Mouse (Mus musculus) kidney, postnatal 0 days (tissue): ENCODE measurements around the gene Zfp541. TPM values are rescaled to one million over a fixed set of nuclear protein-coding genes. Genes with fewer than 3 reads are reported as not detected.
A peak's percentile ranks its signal among the peaks of the same experiment; 100 is the strongest.

Source experiments
- ATAC-seq: fragments of 200-750 bp; cut with Nextera tagmentation; replicated peaks from 2 replicates; pipeline ENCODE4 v1.8.0; 2017; ENCODE audit warnings: low read depth, moderate number of reproducible peaks, moderate TSS enrichment, moderate library complexity; ENCODE audit not compliant: low FRiP score
- DNase-seq: peaks from one replicate; pipeline ENCODE4 v3.0.0-alpha.2; 2016; ENCODE audit warnings: low spot score
- H3K27ac ChIP-seq: fragments of 300-500 bp; sonication (generic); 2 replicates; pipeline ENCODE4 v1.5.1; 2014; ENCODE audit warnings: mild to moderate bottlenecking
- H3K27me3 ChIP-seq: fragments of 300-500 bp; sonication (generic); 2 replicates; pipeline ENCODE4 v1.6.1; 2014; ENCODE audit warnings: low read length, mixed read lengths; ENCODE audit not compliant: insufficient read depth
- H3K36me3 ChIP-seq: fragments of 300-500 bp; sonication (generic); 2 replicates; pipeline ENCODE4 v1.6.1; 2014; ENCODE audit warnings: low read length, mixed read lengths; ENCODE audit not compliant: insufficient read depth
- H3K4me1 ChIP-seq: fragments of 300-500 bp; sonication (generic); replicated peaks from 2 replicates; pipeline ENCODE4 v1.6.1; 2014; ENCODE audit warnings: antibody characterized with exemption, low read length, mixed read lengths; ENCODE audit not compliant: insufficient read depth
- H3K4me2 ChIP-seq: fragments of 300-500 bp; sonication (generic); 2 replicates; pipeline ENCODE4 v1.6.1; 2014; ENCODE audit warnings: mild to moderate bottlenecking, low read length, moderate library complexity, mixed read lengths
- H3K4me3 ChIP-seq: fragments of 300-500 bp; sonication (generic); replicated peaks from 2 replicates; pipeline ENCODE4 v1.5.1; 2014; ENCODE audit warnings: low read depth, low read length
- H3K9ac ChIP-seq: fragments of 300-500 bp; sonication (generic); 2 replicates; pipeline ENCODE4 v1.6.1; 2014; ENCODE audit warnings: low read depth, low read length
- H3K9me3 ChIP-seq: fragments of 300-500 bp; sonication (generic); replicated peaks from 2 replicates; pipeline ENCODE4 v1.6.1; 2016; ENCODE audit warnings: low read length, inconsistent platforms, mixed read lengths
- CTCF ChIP-seq: IDR thresholded peaks from 2 replicates; pipeline ENCODE4 v1.5.1; 2016; ENCODE audit warnings: antibody characterized with exemption, low read depth, mild to moderate bottlenecking, moderate library complexity
- WGBS: fragments of 180-500 bp; shearing (Covaris S2); extraction: QIAGEN DNeasy Blood & Tissue Kit; methylation state at CpG from one replicate; pipeline ENCODE4 v1.1.7; 2014; 5-methylcytosine and 5-hydroxymethylcytosine counted together
- polyA plus RNA-seq: library from polyadenylated mRNA; unstranded; fragments of >200 nt; fragmentation: Nextera tagmentation; extraction: Ambion mirVana; gene quantifications from 2 replicates; pipeline ENCODE4 v1.2.1, GENCODE M21; 2015

Zfp541 gene
- polyA plus RNA-seq, 1 experiment from 2014 or later = 0.05 TPM

DNA sequence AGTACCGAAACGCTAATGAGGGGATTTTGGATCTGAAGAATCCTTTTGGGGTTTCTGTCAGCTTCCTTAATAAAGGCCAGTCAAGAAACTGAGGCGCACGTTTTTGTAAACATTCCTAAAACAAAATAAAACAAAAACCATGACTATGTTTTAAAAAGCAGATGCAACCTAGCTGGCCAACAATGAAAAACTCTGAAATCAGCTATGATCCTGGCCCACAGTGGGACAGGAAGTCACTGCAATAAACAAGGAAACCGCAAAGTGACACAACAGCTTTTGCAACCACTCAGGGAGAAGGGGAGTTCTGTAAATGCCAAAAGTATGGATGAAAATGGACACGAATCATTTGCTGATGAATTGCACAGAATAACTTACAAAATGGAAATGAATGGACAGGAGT lies 8.5 kb upstream of the Zfp541 start:
- DNase-seq = peak; percentile 76
- peak overlapping the region; percentile 96; the same call in 1 of the 2 replicates for H3K27ac ChIP-seq
- H3K9me3 ChIP-seq = no peaks in the 10 kb centered on the region
- no peaks in the 10 kb centered on the region for H3K36me3 ChIP-seq
- peak overlapping the region; percentile 75 for H3K4me2 ChIP-seq
- WGBS = 8% methylated on average over 6 of the region's 6 CpGs
- TF ChIP-seq CTCF = no peak
- H3K4me1 ChIP-seq = peaks cover 18% of the 10 kb centered on the region; the same call in 1 of the 2 replicates
- H3K4me3 ChIP-seq = peak overlapping the region; percentile 52; the same call in 1 of the 2 replicates
- H3K27me3 ChIP-seq = no peaks in the 10 kb centered on the region
- no peak for ATAC-seq
- no peak overlapping the region for H3K9ac ChIP-seq

DNA sequence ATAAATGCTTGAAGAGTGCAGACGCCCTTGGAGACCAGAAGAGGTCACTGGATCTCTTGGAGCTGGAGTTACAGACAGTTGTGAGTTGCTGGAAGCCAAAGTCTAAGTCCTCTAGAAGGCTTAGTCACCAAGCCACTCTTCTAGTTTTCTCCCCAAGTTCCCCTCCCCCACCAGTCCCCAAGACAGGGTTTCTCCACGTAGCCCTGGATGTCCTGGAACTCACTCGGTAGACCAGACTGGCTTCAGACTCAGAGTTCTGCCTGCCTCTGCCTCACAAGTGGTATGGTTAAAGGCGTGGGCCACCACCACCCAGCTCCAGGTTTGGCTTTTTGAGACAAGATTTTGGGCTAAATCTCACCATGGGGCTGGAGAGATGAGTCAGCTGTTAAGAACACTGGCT lies 6.6 kb upstream of the Zfp541 start:
- H3K4me1 ChIP-seq = peaks cover 7% of the 10 kb centered on the region; the same call in 1 of the 2 replicates
- H3K9ac ChIP-seq = no peak overlapping the region
- no peak for DNase-seq
- 63% methylated on average over 4 of the region's 4 CpGs for WGBS
- H3K9me3 ChIP-seq = no peaks in the 10 kb centered on the region
- no peak overlapping the region for H3K27ac ChIP-seq
- H3K27me3 ChIP-seq = no peaks in the 10 kb centered on the region
- no peak for TF ChIP-seq CTCF
- no peak overlapping the region for H3K4me2 ChIP-seq
- H3K36me3 ChIP-seq = no peaks in the 10 kb centered on the region
- no peak for ATAC-seq
- no peak overlapping the region for H3K4me3 ChIP-seq

DNA sequence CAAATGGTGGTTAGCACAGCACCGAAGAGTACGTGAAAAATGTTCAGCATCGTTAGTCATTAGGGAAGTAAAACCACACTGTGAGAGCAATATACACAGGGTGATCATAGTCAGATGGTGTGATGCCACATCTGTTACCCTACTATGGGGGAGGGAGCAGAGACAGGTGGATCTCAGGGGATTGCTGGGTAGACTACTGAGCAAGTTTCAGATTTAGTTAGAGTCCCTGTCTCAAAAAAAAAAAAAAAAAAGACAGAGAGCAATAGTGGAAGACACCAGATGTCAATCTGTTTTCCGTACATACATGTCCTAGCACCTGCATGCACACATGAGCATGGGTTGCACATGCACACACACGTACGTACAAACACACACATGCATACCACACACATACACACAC lies 5.9 kb upstream of the Zfp541 start:
- Histone ChIP-seq H3K27ac (no peak overlapping the region), H3K9me3 (no peaks in the 10 kb centered on the region), H3K27me3 (no peaks in the 10 kb centered on the region), H3K36me3 (no peaks in the 10 kb centered on the region), H3K4me1 (peaks cover 3% of the 10 kb centered on the region; the same call in 1 of the 2 replicates), H3K9ac (no peak overlapping the region), H3K4me3 (no peak overlapping the region), H3K4me2 (no peak overlapping the region)
- no peak for DNase-seq
- no peak for ATAC-seq
- no peak for TF ChIP-seq CTCF
- WGBS = 73% methylated on average over 6 of the region's 6 CpGs

DNA sequence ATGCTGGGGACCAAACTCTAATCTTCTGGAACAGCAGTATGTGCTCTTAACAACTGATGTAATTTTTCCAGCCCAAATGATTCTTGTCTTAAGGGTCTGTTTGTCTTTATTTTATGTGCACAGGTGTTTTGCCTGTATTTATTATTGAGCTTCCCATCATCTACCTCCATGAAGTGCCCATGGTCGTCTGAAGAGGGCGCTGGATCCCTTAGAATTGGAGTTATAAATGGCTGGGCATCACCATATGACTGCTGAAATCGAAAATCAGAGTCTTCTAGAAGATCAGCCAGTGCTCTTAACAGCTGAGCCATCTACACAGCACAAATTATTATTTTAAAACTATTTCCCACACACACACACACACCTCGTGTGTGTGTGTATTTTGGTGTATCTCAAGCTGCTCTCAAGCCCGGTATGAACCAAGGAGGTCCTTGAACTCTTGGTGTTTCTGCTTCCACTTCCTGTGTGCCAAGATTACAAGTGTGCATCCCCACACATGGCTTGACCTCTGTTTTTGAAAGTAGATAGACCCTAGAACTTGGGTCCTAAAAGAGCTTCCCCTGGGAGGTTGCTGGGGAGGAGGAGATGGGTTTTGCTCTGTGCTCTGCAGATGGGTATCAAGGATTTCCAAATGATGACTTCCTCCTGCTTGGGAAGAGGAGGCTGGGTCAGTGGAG lies 5.0 kb upstream of the Zfp541 start:
- no peaks in the 10 kb centered on the region for H3K9me3 ChIP-seq
- H3K36me3 ChIP-seq = no peaks in the 10 kb centered on the region
- no peak overlapping the region for H3K4me2 ChIP-seq
- ATAC-seq (no peak), DNase-seq (no peak)
- 26% methylated on average over 5 of the region's 5 CpGs for WGBS
- H3K4me3 ChIP-seq = no peak overlapping the region
- no peak overlapping the region for H3K27ac ChIP-seq
- H3K27me3 ChIP-seq = no peaks in the 10 kb centered on the region
- TF ChIP-seq CTCF = peak; percentile 53; the same call in 1 of the 2 replicates
- no peak overlapping the region for H3K9ac ChIP-seq
- peaks cover 2% of the 10 kb centered on the region; the same call in 1 of the 2 replicates for H3K4me1 ChIP-seq

DNA sequence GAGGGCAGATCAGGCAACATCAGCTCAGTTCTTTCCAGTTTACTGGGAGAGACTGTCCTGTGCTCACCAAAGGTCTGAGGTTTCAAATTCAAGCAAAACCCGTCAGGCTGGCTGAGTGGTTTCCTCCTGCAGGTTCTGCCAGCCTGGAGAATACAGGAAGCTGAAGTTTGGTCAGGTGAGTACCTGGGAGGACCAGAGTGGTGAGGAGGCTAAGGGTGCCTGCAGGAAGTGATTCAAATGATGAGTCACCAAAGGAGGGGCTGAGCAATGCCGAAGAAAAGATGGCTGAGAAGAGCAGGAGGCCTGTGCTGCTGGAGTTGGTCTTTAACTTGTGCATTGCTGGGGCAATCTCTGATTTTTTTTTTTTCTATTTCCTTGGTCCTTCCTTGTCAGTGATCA lies 4.5 kb upstream of the Zfp541 start:
- Histone ChIP-seq H3K9ac (no peak overlapping the region), H3K27ac (no peak overlapping the region), H3K4me1 (no peaks in the 10 kb centered on the region; the same call in 1 of the 2 replicates), H3K27me3 (no peaks in the 10 kb centered on the region), H3K4me2 (no peak overlapping the region), H3K36me3 (no peaks in the 10 kb centered on the region), H3K9me3 (no peaks in the 10 kb centered on the region), H3K4me3 (no peak overlapping the region)
- TF ChIP-seq CTCF = no peak
- 27% methylated on average over 2 of the region's 2 CpGs for WGBS
- no peak; the same call in 1 of the 2 replicates for ATAC-seq
- DNase-seq = no peak

DNA sequence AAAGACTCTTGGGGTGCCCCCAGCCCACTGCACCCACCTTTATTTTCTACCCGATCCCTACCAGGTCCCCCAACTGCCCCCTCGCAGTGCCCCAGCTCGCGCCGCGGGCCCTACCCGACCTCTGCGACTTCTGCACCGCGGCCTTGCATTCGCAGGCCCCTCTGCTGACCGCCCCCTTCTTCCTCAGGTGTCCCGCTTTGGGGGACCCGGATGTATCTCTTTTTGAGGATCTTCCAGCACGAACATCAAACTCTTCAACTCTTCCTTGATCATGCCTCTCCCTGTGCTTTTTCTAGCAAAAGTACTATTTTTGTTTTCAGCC lies 446 bp downstream of the Zfp541 start:
- Histone ChIP-seq H3K27me3 (no peaks in the 10 kb centered on the region), H3K9ac (no peak overlapping the region), H3K9me3 (no peaks in the 10 kb centered on the region), H3K4me2 (no peak overlapping the region), H3K4me3 (no peak overlapping the region), H3K4me1 (no peaks in the 10 kb centered on the region), H3K36me3 (no peaks in the 10 kb centered on the region), H3K27ac (no peak overlapping the region)
- ATAC-seq (no peak), DNase-seq (no peak)
- TF ChIP-seq CTCF = no peak
- 78% methylated on average over 15 of the region's 15 CpGs for WGBS

DNA sequence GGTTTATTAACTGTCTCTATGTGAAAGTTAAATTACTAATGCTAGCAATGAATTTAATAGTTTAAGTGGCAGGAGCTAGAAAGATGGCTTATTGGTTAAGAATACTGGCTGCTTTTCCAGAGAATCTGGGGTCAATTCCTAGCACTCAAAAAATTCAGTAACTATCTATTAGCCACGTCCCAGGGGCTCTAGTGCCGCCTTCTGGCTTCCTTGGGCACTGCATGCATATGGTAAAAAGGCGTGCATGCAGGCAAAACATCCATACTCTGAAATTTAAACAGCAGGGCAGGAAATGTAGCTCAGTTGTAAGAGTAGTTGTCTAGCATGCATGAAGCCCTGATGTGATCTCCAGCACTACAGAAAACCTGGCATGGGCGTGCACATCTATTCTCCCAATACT lies 1.9 kb downstream of the Zfp541 start:
- ATAC-seq (no peak), DNase-seq (no peak)
- TF ChIP-seq CTCF = peak; percentile 39; the same call in 1 of the 2 replicates
- Histone ChIP-seq H3K27me3 (no peaks in the 10 kb centered on the region), H3K4me3 (no peak overlapping the region), H3K4me2 (no peak overlapping the region), H3K4me1 (no peaks in the 10 kb centered on the region), H3K27ac (no peak overlapping the region), H3K36me3 (no peaks in the 10 kb centered on the region), H3K9me3 (no peaks in the 10 kb centered on the region), H3K9ac (no peak overlapping the region)
- 37% methylated on average over 4 of the region's 4 CpGs for WGBS
